Mouse (Mus musculus) ES-E14 (cell line): ENCODE data around the gene Adam22. TPM values are rescaled to one million over a fixed set of nuclear protein-coding genes. Genes with fewer than 3 reads are reported as not detected.

Experiments
- DNase-seq: peaks from one replicate; pipeline ENCODE4 v3.0.0-alpha.2; 2013; ENCODE audit warnings: low read depth, low spot score
- H3K27ac ChIP-seq: 2 replicates; pipeline ENCODE4 v1.5.1; 2012; ENCODE audit warnings: low read depth, mild to moderate bottlenecking, low read length, moderate library complexity, mixed read lengths; ENCODE audit not compliant: poor library complexity, insufficient read depth, severe bottlenecking
- H3K36me3 ChIP-seq: 2 replicates; pipeline ENCODE4 v1.6.1; 2012; ENCODE audit warnings: mild to moderate bottlenecking, low read length, moderate library complexity, mixed read lengths; ENCODE audit not compliant: control insufficient read depth, poor library complexity, insufficient read depth, severe bottlenecking
- H3K4me1 ChIP-seq, 2 experiments: fragments of 150-350 bp in 1 of 2; sonication (generic) in 1 of 2; 2 replicates each; pipeline ENCODE4 v1.6.1; 2012; ENCODE audit warnings: low read length in 2 of 2, mild to moderate bottlenecking in 1 of 2, mixed read lengths in 1 of 2; ENCODE audit not compliant: control insufficient read depth in 2 of 2, insufficient read depth in 2 of 2, poor library complexity in 1 of 2
- H3K4me3 ChIP-seq, 2 experiments: fragments of 150-350 bp in 1 of 2; sonication (generic) in 1 of 2; 2 replicates each; pipeline ENCODE4 v1.5.1; 2012; ENCODE audit warnings: low read length in 2 of 2, low read depth in 1 of 2, mild to moderate bottlenecking in 1 of 2, mixed read lengths in 1 of 2; ENCODE audit not compliant: insufficient read depth in 1 of 2, poor library complexity in 1 of 2, severe bottlenecking in 1 of 2
- H3K9ac ChIP-seq: 2 replicates; pipeline ENCODE4 v1.6.1; 2012; ENCODE audit warnings: low read depth, mild to moderate bottlenecking, low read length, mixed read lengths; ENCODE audit not compliant: poor library complexity, insufficient read depth, severe bottlenecking
- H3K9me3 ChIP-seq: fragments of 150-350 bp; sonication (generic); 2 replicates; pipeline ENCODE4 v1.6.1; 2012; ENCODE audit warnings: low read depth, mild to moderate bottlenecking, low read length; ENCODE audit not compliant: control insufficient read depth, insufficient read depth
- CHD2 ChIP-seq: IDR thresholded peaks from 2 replicates; pipeline ENCODE4 v1.6.1; 2014; ENCODE audit warnings: mild to moderate bottlenecking, low read depth, low read length, inconsistent platforms
- HCFC1 ChIP-seq: IDR thresholded peaks from 2 replicates; pipeline ENCODE4 v1.6.1; 2012; ENCODE audit warnings: low read length, inconsistent platforms, borderline replicate concordance; ENCODE audit not compliant: insufficient read depth
- MAFK ChIP-seq: IDR thresholded peaks from 2 replicates; pipeline ENCODE4 v1.6.1; 2014; ENCODE audit warnings: mild to moderate bottlenecking, low read depth, low read length, inconsistent platforms; ENCODE audit not compliant: insufficient read depth
- ZC3H11A ChIP-seq: IDR thresholded peaks from 2 replicates; pipeline ENCODE4 v1.6.1; 2012; ENCODE audit warnings: low read depth, mild to moderate bottlenecking, inconsistent platforms, low read length, borderline replicate concordance
- ZNF384 ChIP-seq: IDR thresholded peaks from 2 replicates; pipeline ENCODE4 v1.6.1; 2012; ENCODE audit warnings: low read depth, low read length, inconsistent platforms
- in situ Hi-C, 2 experiments: fragments of 600-800 bp; cut with MboI; formaldehyde crosslinking; loops; one replicate each; pipeline ENCODE4 v1.15.1; 2025; ENCODE audit warnings: low sequenced_read_pairs in 2 of 2, inconsistent platforms in 1 of 2; ENCODE audit not compliant: unreplicated experiment in 2 of 2
- total RNA-seq: library from RNA; depleted of rRNA; stranded (reverse); fragments of 300-350 nt; gene quantifications from 2 replicates; pipeline ENCODE4 v1.2.3, GENCODE M21; 2012

The Adam22 gene
- total RNA-seq, 1 experiment = 11.5 TPM

- no peak overlapping the region for H3K4me3 ChIP-seq
- in situ Hi-C loops = no loop called here
- H3K4me1 ChIP-seq = no peaks in the 10 kb centered on the region
- no peaks in the 10 kb centered on the region for H3K36me3 ChIP-seq
- DNase-seq = no peak
- H3K27ac ChIP-seq = no peak overlapping the region
- H3K9me3 ChIP-seq = no peaks in the 10 kb centered on the region
- TF ChIP-seq ZC3H11A (no peak), HCFC1 (no peak), MAFK (no peak), CHD2 (no peak)
- no peak overlapping the region for H3K9ac ChIP-seq
Observed at GRCm38 (mm10) chr5:8073901-8074561, 293.9 kb downstream of the Adam22 start.

GRCm38 (mm10) chr5:8073406-8073805 lies 294.6 kb downstream of the Adam22 start:
- Histone ChIP-seq H3K4me1 (no peaks in the 10 kb centered on the region), H3K36me3 (no peaks in the 10 kb centered on the region), H3K9me3 (no peaks in the 10 kb centered on the region), H3K4me3 (no peak overlapping the region), H3K9ac (no peak overlapping the region), H3K27ac (no peak overlapping the region)
- in situ Hi-C loops = no loop called here
- no peak for TF ChIP-seq MAFK
- no peak for TF ChIP-seq CHD2
- TF ChIP-seq HCFC1 = no peak
- no peak for TF ChIP-seq ZNF384
- TF ChIP-seq ZC3H11A = no peak
- no peak for DNase-seq

- no peaks in the 10 kb centered on the region for H3K9me3 ChIP-seq
- H3K36me3 ChIP-seq = peaks cover 6% of the 10 kb centered on the region; the same call in 1 of the 2 replicates
- in situ Hi-C loops = no loop called here
- H3K4me3 ChIP-seq = no peak overlapping the region
- no peak for TF ChIP-seq HCFC1
- no peak for TF ChIP-seq ZNF384
- no peak for TF ChIP-seq MAFK
- TF ChIP-seq ZC3H11A = no peak
- TF ChIP-seq CHD2 = no peak
- no peaks in the 10 kb centered on the region for H3K4me1 ChIP-seq
- no peak overlapping the region for H3K9ac ChIP-seq
- no peak for DNase-seq
- H3K27ac ChIP-seq = no peak overlapping the region
Observed at GRCm38 (mm10) chr5:8063207-8063606, 304.8 kb downstream of the Adam22 start.

GRCm38 (mm10) chr5:8062469-8062868 lies 305.5 kb downstream of the Adam22 start:
- in situ Hi-C loops = no loop called here
- no peak for TF ChIP-seq ZNF384
- no peak for TF ChIP-seq CHD2
- no peak for TF ChIP-seq ZC3H11A
- no peak for TF ChIP-seq HCFC1
- H3K4me3 ChIP-seq = no peak overlapping the region
- H3K36me3 ChIP-seq = peaks cover 8% of the 10 kb centered on the region; the same call in 1 of the 2 replicates
- no peaks in the 10 kb centered on the region for H3K9me3 ChIP-seq
- no peaks in the 10 kb centered on the region for H3K4me1 ChIP-seq
- no peak overlapping the region for H3K9ac ChIP-seq
- DNase-seq = no peak
- no peak overlapping the region for H3K27ac ChIP-seq

- Histone ChIP-seq H3K36me3 (peaks cover 2% of the 10 kb centered on the region; the same call in 1 of the 2 replicates), H3K4me3 (no peak overlapping the region), H3K9me3 (no peaks in the 10 kb centered on the region), H3K27ac (no peak overlapping the region), H3K9ac (no peak overlapping the region), H3K4me1 (peaks cover 0 to 5% of the 10 kb centered on the region in 2 experiments; a peak in 2 of 4 replicates)
- no peak for DNase-seq
- in situ Hi-C loops = no loop called here
- TF ChIP-seq ZNF384 = no peak
- TF ChIP-seq ZC3H11A = no peak
- TF ChIP-seq HCFC1 = no peak
- TF ChIP-seq CHD2 = no peak
- TF ChIP-seq MAFK = no peak
Observed at GRCm38 (mm10) chr5:8058056-8058455, 309.9 kb downstream of the Adam22 start.
